Mouse (Mus musculus): ENCODE data around the gene Txnrd1. TPM values are rescaled to one million over a fixed set of nuclear protein-coding genes. Genes with fewer than 3 reads are reported as not detected.

The Txnrd1 gene
- total and polyA plus RNA-seq, 2 experiments from 2014 or later: 64.8 to 80.0 TPM

DNA sequence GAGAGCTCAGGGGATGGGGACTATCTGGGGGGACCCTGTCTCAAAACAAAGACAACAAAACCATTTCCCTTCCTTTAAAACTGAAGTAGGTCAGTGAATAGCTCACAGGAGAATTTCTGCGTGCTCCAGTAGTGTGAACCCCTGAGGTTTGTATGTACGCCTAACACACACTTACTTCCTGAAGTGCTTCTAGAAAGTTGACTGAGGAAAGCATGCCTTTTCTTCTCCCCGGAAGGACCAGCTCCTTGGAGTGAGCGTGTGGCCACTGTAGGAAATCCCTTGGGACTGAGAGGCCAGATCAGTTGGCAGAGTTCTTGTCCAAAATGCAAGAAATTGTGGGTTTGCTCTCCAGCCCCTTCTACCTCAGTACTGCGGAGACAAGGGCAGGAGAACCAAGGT, 16.6 kb downstream of the Txnrd1 start:
- Histone ChIP-seq H3K4me1 (ENCODE audit: insufficient read depth, low read length) (no peaks in the 10 kb centered on the region), H3K27me3 (ENCODE audit: insufficient read depth, low read length) (no peaks in the 10 kb centered on the region), H3K4me3 (ENCODE audit: low read length) (no peak overlapping the region), H3K4me2 (ENCODE audit: low read depth, low read length) (no peak overlapping the region), H3K9me3 (ENCODE audit: low read length) (no peaks in the 10 kb centered on the region), H3K27ac (no peak overlapping the region), H3K9ac (replicated peaks; ENCODE audit: low read length) (no peak overlapping the region), H3K36me3 (ENCODE audit: insufficient read depth, low read length) (no peaks in the 10 kb centered on the region)
- 85% methylated on average over 5 of the region's 5 CpGs for WGBS
- TF ChIP-seq CTCF (IDR thresholded peaks at IDR 0.05; ENCODE audit: low read depth): no peak
- ATAC-seq (no peak), DNase-seq (ENCODE audit: low spot score) (no peak)

DNA sequence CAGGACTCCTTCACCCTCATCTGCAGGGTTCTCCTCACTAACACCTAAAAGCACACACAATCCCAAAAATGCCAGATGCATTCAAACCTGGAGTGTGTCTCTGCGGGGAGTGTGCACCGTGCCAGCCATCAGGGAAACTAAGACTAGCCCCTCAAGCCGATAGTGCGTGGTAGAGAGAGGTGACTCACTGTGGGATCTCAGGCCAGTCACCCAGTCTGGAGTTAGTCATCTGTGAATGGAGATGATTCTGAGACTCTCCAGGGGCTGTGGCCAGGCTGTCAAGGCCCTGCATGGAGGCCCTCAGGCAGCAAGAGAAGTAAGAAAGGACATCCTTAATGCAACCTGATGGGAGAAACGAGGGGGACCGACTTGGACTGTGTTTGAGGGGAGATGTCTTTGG, 18.0 kb downstream of the Txnrd1 start:
- no peak for ATAC-seq

DNA sequence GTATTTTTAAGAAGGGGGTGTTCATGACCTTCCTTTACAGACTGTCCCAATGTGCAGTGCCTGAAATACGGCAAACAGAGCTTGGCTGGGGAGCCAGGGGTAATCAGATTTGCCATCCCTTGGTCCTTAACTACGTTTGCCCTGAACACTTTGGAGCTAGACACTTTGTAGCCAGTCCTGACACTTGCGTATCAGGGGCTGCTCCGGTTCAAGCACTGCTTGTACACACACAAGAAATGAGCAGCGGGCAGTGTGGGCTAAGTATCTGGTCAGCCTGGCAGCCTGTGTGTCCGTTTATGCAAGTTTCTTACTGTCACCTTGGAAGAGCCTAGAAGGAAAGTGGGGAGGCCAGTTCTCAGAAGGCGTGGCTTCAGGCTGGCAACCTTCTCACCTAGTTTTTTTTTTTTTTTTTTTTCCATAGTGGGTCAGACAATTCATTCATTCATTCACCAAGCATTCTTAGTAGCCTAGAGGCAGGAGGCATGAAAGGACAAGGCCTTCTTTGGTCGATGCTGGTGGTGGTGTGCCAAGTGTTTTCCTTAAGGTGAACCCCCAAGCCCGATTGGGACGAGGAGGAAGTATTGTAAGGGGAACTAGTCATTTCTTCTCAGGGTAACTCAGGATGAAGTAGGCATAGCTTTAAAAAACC, 24.4 kb downstream of the Txnrd1 start:
- no peak for TF ChIP-seq CTCF (IDR thresholded peaks at IDR 0.05; ENCODE audit: low read depth)
- Histone ChIP-seq H3K27ac (no peak overlapping the region), H3K36me3 (ENCODE audit: insufficient read depth, low read length) (no peaks in the 10 kb centered on the region), H3K4me3 (ENCODE audit: low read length) (no peak overlapping the region), H3K27me3 (ENCODE audit: insufficient read depth, low read length) (no peaks in the 10 kb centered on the region), H3K9ac (replicated peaks; ENCODE audit: low read length) (no peak overlapping the region; the same call in 1 of the 2 replicates), H3K9me3 (ENCODE audit: low read length) (no peaks in the 10 kb centered on the region), H3K4me1 (ENCODE audit: insufficient read depth, low read length) (peaks cover 7% of the 10 kb centered on the region; the same call in 1 of the 2 replicates), H3K4me2 (ENCODE audit: low read depth, low read length) (peak overlapping the region; percentile 87)
- 54% methylated on average over 10 of the region's 10 CpGs for WGBS
- no peak for DNase-seq (ENCODE audit: low spot score)
- ATAC-seq: no peak

More for the DNA sequence above, 18.0 kb downstream of the Txnrd1 start:
- Histone ChIP-seq H3K36me3 (ENCODE audit: insufficient read depth, low read length) (no peaks in the 10 kb centered on the region), H3K4me1 (ENCODE audit: insufficient read depth, low read length) (no peaks in the 10 kb centered on the region), H3K4me3 (ENCODE audit: low read length) (no peak overlapping the region), H3K27me3 (ENCODE audit: insufficient read depth, low read length) (no peaks in the 10 kb centered on the region), H3K27ac (no peak overlapping the region), H3K9me3 (ENCODE audit: low read length) (no peaks in the 10 kb centered on the region), H3K4me2 (ENCODE audit: low read depth, low read length) (no peak overlapping the region), H3K9ac (replicated peaks; ENCODE audit: low read length) (no peak overlapping the region)
- TF ChIP-seq CTCF (IDR thresholded peaks at IDR 0.05; ENCODE audit: low read depth): no peak
- WGBS: 83% methylated on average over 6 of the region's 6 CpGs
- DNase-seq (ENCODE audit: low spot score): no peak

DNA sequence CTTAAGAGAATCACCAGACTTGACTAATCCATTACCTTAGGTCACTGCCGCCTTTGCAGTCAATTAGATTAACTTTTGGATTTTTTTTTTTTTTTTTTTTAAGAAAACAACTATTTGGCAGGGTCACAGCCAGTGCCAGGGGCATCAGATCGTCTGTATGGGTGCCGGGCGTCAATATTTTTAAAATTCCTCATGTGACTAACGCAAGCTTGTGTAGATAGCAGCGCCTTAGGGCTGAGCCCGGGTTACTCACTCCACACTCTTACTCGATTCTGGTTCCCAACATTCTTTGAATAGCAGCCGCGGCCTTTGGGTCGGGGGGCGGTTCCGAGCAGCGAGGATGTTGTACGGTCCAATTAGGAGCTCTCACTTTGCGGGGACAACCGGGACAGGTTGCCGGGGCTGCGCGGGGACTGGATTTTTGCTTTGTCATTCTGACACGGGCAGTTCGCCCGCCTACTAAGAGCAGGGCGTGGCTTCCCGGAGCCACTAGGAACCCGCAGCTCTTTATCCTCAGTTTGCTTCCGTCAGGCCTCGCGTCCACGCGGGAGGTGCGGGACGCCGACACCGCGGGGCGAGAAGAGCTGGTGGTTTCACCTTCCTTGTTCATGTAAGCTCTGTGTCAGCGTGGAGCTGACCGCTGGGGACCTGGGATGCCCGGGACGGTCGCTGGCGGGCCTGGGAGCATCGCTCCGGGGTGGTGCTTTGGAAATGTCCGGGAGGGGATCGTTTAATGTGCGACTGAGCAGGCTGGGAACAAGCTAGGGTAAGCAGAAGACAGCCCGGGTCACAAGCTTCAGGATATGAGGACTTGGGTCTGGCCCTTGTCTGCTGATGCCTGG, 25.2 kb downstream of the Txnrd1 start:
- Histone ChIP-seq H3K27me3 (ENCODE audit: insufficient read depth, low read length) (no peaks in the 10 kb centered on the region), H3K4me2 (ENCODE audit: low read depth, low read length) (peak overlapping the region; percentile 87), H3K9ac (replicated peaks; ENCODE audit: low read length) (peak overlapping the region; percentile 78), H3K4me3 (ENCODE audit: low read length) (peak overlapping the region; percentile 76), H3K9me3 (ENCODE audit: low read length) (no peaks in the 10 kb centered on the region), H3K36me3 (ENCODE audit: insufficient read depth, low read length) (no peaks in the 10 kb centered on the region), H3K4me1 (ENCODE audit: insufficient read depth, low read length) (peaks cover 11% of the 10 kb centered on the region; the same call in 1 of the 2 replicates), H3K27ac (peak overlapping the region; percentile 71)
- DNase-seq (ENCODE audit: low spot score) (peak; percentile 94), ATAC-seq (peak; percentile 88)
- no peak for TF ChIP-seq CTCF (IDR thresholded peaks at IDR 0.05; ENCODE audit: low read depth)
- under 1% methylated on average over 49 of the region's 49 CpGs for WGBS

DNA sequence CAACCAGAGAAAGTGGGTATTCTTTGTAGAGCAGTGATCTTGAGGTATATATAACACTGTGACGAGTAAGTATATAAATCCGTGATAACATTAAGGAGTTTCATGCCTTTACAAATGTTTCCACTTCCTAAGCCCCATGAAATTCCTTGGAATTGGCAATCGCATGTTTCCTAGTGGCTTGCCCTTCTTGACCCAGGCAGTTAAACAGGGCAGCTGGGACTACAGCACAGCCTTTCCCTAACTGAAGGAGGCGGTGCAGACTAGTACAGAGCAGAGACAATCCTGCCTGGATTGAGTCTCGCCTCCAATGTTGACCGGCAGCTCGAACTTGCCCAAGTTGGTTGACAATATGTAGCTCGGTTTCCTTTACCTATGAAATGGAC, 25.8 kb downstream of the Txnrd1 start:
- Histone ChIP-seq H3K27me3 (ENCODE audit: insufficient read depth, low read length) (no peaks in the 10 kb centered on the region), H3K4me3 (ENCODE audit: low read length) (peak overlapping the region; percentile 76), H3K9me3 (ENCODE audit: low read length) (no peaks in the 10 kb centered on the region), H3K9ac (replicated peaks; ENCODE audit: low read length) (peak overlapping the region; percentile 78), H3K27ac (peak overlapping the region; percentile 71), H3K4me1 (ENCODE audit: insufficient read depth, low read length) (peaks cover 11% of the 10 kb centered on the region; the same call in 1 of the 2 replicates), H3K36me3 (ENCODE audit: insufficient read depth, low read length) (0 out of 2 replicates have a peak, but pooled peaks cover 3% of the 10 kb centered on the region), H3K4me2 (ENCODE audit: low read depth, low read length) (peak overlapping the region; percentile 87)
- peak; percentile 63 for DNase-seq (ENCODE audit: low spot score)
- ATAC-seq: no peak
- peak; percentile 60 for TF ChIP-seq CTCF (IDR thresholded peaks at IDR 0.05; ENCODE audit: low read depth)
- 1% methylated on average over 8 of the region's 8 CpGs for WGBS

DNA sequence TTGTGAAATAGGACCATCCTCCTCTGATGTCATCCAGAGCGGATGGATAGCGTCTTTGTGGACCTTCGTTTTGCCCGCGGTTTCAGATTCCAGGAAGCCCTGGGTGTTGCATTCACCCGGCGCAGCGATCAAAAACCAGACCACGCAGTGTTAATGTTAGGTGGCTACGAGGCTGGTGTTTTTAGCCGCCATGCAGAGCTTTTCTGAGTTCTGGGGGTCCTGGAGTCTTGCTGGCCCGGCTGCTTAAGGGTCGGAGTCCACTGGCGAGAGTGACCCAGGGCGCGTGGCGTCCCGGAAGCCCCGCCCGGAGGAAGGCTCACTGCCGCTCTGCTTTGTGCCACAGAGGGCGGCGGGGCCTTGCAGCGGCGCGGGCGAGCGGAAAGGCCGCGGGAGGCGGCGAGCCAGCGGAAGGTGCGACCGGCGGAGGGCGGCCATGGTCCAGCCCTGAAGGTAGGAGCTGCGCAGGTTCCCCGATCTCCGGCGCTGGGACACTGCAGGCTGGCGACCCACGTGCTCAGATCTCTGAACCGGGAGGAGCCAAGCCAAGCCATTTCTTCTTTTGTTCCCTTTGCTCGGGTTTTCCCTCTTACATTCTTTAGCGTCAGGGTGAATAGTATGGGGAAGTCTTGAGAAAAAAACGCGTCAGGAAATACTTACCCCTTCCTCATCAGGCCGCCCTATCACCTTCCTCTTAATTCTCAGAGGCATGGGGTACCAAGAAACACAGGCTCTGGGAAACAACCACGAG, 26.6 kb downstream of the Txnrd1 start:
- H3K36me3 ChIP-seq (ENCODE audit: insufficient read depth, low read length): 0 out of 2 replicates have a peak, but pooled peaks cover 4% of the 10 kb centered on the region
- H3K9ac ChIP-seq (replicated peaks; ENCODE audit: low read length): peak overlapping the region; percentile 78
- WGBS: 1% methylated on average over 49 of the region's 50 CpGs
- ATAC-seq (peak; percentile 62), DNase-seq (ENCODE audit: low spot score) (peak; percentile 76)
- peaks cover 11% of the 10 kb centered on the region; the same call in 1 of the 2 replicates for H3K4me1 ChIP-seq (ENCODE audit: insufficient read depth, low read length)
- peak overlapping the region; percentile 92 for H3K27ac ChIP-seq
- H3K4me3 ChIP-seq (ENCODE audit: low read length): peak overlapping the region; percentile 76
- H3K4me2 ChIP-seq (ENCODE audit: low read depth, low read length): peak overlapping the region; percentile 87
- H3K27me3 ChIP-seq (ENCODE audit: insufficient read depth, low read length): no peaks in the 10 kb centered on the region
- H3K9me3 ChIP-seq (ENCODE audit: low read length): no peaks in the 10 kb centered on the region
- TF ChIP-seq CTCF (IDR thresholded peaks at IDR 0.05; ENCODE audit: low read depth): no peak
